In genomic region chr6:16898251-16898862, GRCm38 (mm10) we compare ENCODE assay signal across 20 mouse cellular contexts. TPM values are rescaled to one million over a fixed set of nuclear protein-coding genes. Genes with fewer than 3 reads are reported as not detected.
DNase-seq lines count a peak whose midpoint lies in the region; ATAC-seq and TF ChIP-seq lines count a peak whose summit lies in the region.
"Had no signal": no experiment of that assay in that cellular context is flagged by ENCODE, and none has a peak within 500 bp of the region (broad histone marks: within the 10 kb centered on the region; RNA-seq: fewer than 3 reads in every experiment).

Tfec (minus strand) TSS chr6:16898441.

- H3K9me3 ChIP-seq in intestine, embryonic 16.5 days (ENCODE audit: control insufficient read depth, low read length) = no peaks in the 10 kb centered on the region
- H3K9me3 ChIP-seq: embryonic facial prominence, embryonic 12.5 days; hindbrain, embryonic 12.5 days; neural tube, embryonic 15.5 days had no signal

- H3K27ac ChIP-seq in intestine, embryonic 16.5 days (ENCODE audit: low read length) = peak within 1 kb of the TSS; percentile 86
- H3K27ac ChIP-seq: embryonic facial prominence, embryonic 12.5 days; heart, adult 2 months; hindbrain, embryonic 12.5 days; left cerebral cortex, adult 2 months; neural tube, embryonic 15.5 days had no signal

- no peak within 1 kb of the TSS for H3K9ac ChIP-seq in intestine, embryonic 16.5 days (ENCODE audit: low read depth, low read length)
- H3K9ac ChIP-seq: embryonic facial prominence, embryonic 12.5 days; hindbrain, embryonic 12.5 days; neural tube, embryonic 15.5 days had no signal

- H3K4me1 ChIP-seq in lung, adult 2 months (ENCODE audit: control insufficient read depth, insufficient read depth, low read length) = no peaks in the 10 kb centered on the region
- H3K4me1 ChIP-seq in intestine, embryonic 16.5 days (ENCODE audit: control insufficient read depth, insufficient read depth, low read length) = peaks cover 3% of the 10 kb centered on the region; the same call in 1 of the 2 replicates
- H3K4me1 ChIP-seq: embryonic facial prominence, embryonic 12.5 days; hindbrain, embryonic 12.5 days; neural tube, embryonic 15.5 days had no signal

- no peak for TF ChIP-seq CTCF in lung, adult 2 months (IDR thresholded peaks at IDR 0.05; ENCODE audit: insufficient read depth, low read length)

- no peaks in the 10 kb centered on the region for H3K36me3 ChIP-seq in intestine, embryonic 16.5 days (ENCODE audit: control insufficient read depth, insufficient read depth, low read length)
- H3K36me3 ChIP-seq: embryonic facial prominence, embryonic 12.5 days; hindbrain, embryonic 12.5 days; neural tube, embryonic 15.5 days had no signal

- TF ChIP-seq POLR2A in lung, adult 2 months (IDR thresholded peaks at IDR 0.05; ENCODE audit: borderline replicate concordance, extremely low read depth, low read depth, low read length) = no peak

- ATAC-seq in common myeloid progenitor, adult 5-6 weeks (replicated peaks; ENCODE audit: low read depth, poor library complexity, severe bottlenecking) = peak; percentile 74
- ATAC-seq in intestine, embryonic 16.5 days = peak; percentile 94
- ATAC-seq in megakaryocyte progenitor cell, adult 5-6 weeks (replicated peaks; ENCODE audit: poor library complexity) = peak; percentile 89
- ATAC-seq: forebrain, embryonic 16.5 days had no signal

- 70% methylated on average over 7 of the region's 7 CpGs for WGBS in lung, adult 2 months
- 69% methylated on average over 7 of the region's 7 CpGs for WGBS in intestine, embryonic 16.5 days

- H3K27me3 ChIP-seq in intestine, embryonic 16.5 days (replicated peaks; ENCODE audit: control insufficient read depth, insufficient read depth, low read length) = no peaks in the 10 kb centered on the region
- H3K27me3 ChIP-seq: embryonic facial prominence, embryonic 12.5 days; hindbrain, embryonic 12.5 days; neural tube, embryonic 15.5 days had no signal

- H3K4me2 ChIP-seq in intestine, embryonic 16.5 days (ENCODE audit: low read depth, low read length) = no peak within 1 kb of the TSS
- H3K4me2 ChIP-seq: embryonic facial prominence, embryonic 12.5 days; hindbrain, embryonic 12.5 days; neural tube, embryonic 15.5 days had no signal

- peak within 1 kb of the TSS; percentile 10 for H3K4me3 ChIP-seq in lung, adult 2 months (replicated peaks; ENCODE audit: extremely low read depth, low read depth, low read length)
- peak within 1 kb of the TSS; percentile 29 for H3K4me3 ChIP-seq in intestine, embryonic 16.5 days (ENCODE audit: low read length)
- H3K4me3 ChIP-seq: embryonic facial prominence, embryonic 12.5 days; heart, adult 2 months; hindbrain, embryonic 12.5 days; left cerebral cortex, adult 2 months; myocyte; neural tube, embryonic 15.5 days had no signal

- no peak for DNase-seq in lung, adult 2 months
- DNase-seq in lung, postnatal 10 days = no peak
- no peak for DNase-seq in thymus, postnatal 25 days
- no peak for DNase-seq in retina, embryonic 14.5 days (ENCODE audit: low spot score)
- DNase-seq: cerebellum, postnatal 36 days; heart, adult 2 months; kidney, adult 11 months; kidney, postnatal 14 days; midbrain, embryonic 14.5 days; thymus, adult 2 months had no signal

RNA-seq across cellular contexts. Expression of gene Tfec, which starts in this region (rescaled TPM):
- polyA plus RNA-seq in lung, adult 2 months (2012; rRNA removed) = 2.6 and 4.4 TPM in 2 replicates
- total RNA-seq in common myeloid progenitor, adult 5-6 weeks (2017) = 10.1 and 22.9 TPM in 2 replicates
- 82.6 and 92.5 TPM in 2 replicates for polyA plus RNA-seq in intestine, embryonic 16.5 days (2015; fragmentation: Nextera tagmentation; extraction: Ambion mirVana)
- 117 and 135 TPM in 2 replicates for total RNA-seq in megakaryocyte progenitor cell, adult 5-6 weeks (2015)
- 107 and 121 TPM in 2 replicates for total RNA-seq in megakaryocyte progenitor cell, adult 5-6 weeks (2017)
- total RNA-seq: gastrocnemius, adult 18-20 months; left cerebral cortex, adult 2 months had no signal
- polyA plus RNA-seq: myocyte had no signal

Comparison
In these comparisons a context has a peak if more than half of its experiments do, and no peak if none do; other contexts are left out.
1. RNA of gene Tfec (polyA plus RNA-seq): 82.6 to 92.5 TPM in intestine, embryonic 16.5 days; 2.6 to 4.4 TPM in lung, adult 2 months; every median in the first group is over 10 times any median in the second.
2. Peak in every context shown above with its lines, with median percentiles within 50 percentile points of each other: ATAC-seq.